Mouse (Mus musculus): Measurements from ENCODE around the gene Dirc2. TPM values are rescaled to one million over a fixed set of nuclear protein-coding genes. Genes with fewer than 3 reads are reported as not detected.

Gene Dirc2
- total RNA-seq, 1 experiment, result 30.4 TPM

- TF ChIP-seq CHD2 (IDR thresholded peaks at IDR 0.05; ENCODE audit: low read depth, low read length) (no peak), HCFC1 (IDR thresholded peaks at IDR 0.05; ENCODE audit: borderline replicate concordance, insufficient read depth, low read length) (no peak), ZC3H11A (IDR thresholded peaks at IDR 0.05; ENCODE audit: borderline replicate concordance, low read depth, low read length) (no peak), MAFK (IDR thresholded peaks at IDR 0.05; ENCODE audit: insufficient read depth, low read depth, low read length) (no peak), ZNF384 (IDR thresholded peaks at IDR 0.05; ENCODE audit: low read depth, low read length) (no peak)
- H3K4me1 ChIP-seq (ENCODE audit: control insufficient read depth in 2 of 2, insufficient read depth in 2 of 2, low read length in 2 of 2, poor library complexity in 1 of 2), result 0 out of 4 replicates have a peak, but pooled peaks cover 0 to 5% of the 10 kb centered on the region in 2 experiments
- H3K27ac ChIP-seq (ENCODE audit: insufficient read depth, low read depth, low read length, poor library complexity, severe bottlenecking), result no peak overlapping the region
- H3K36me3 ChIP-seq (ENCODE audit: control insufficient read depth, insufficient read depth, low read length, poor library complexity, severe bottlenecking), result no peaks in the 10 kb centered on the region
- DNase-seq (ENCODE audit: low read depth, low spot score), result no peak
- in situ Hi-C loops (cut with MboI; ENCODE audit: low sequenced_read_pairs in 2 of 2, unreplicated experiment in 2 of 2), result no loop called here
- H3K9ac ChIP-seq (ENCODE audit: insufficient read depth, low read depth, low read length, poor library complexity, severe bottlenecking), result no peak overlapping the region
- H3K9me3 ChIP-seq (ENCODE audit: control insufficient read depth, insufficient read depth, low read depth, low read length), result no peaks in the 10 kb centered on the region
- no peak overlapping the region for H3K4me3 ChIP-seq (ENCODE audit: insufficient read depth in 1 of 2, low read depth in 1 of 2, low read length in 2 of 2, poor library complexity in 1 of 2, severe bottlenecking in 1 of 2)
Observed at GRCm38 (mm10) chr16:35764941-35765340, 4.2 kb downstream of the Dirc2 start.

DNA sequence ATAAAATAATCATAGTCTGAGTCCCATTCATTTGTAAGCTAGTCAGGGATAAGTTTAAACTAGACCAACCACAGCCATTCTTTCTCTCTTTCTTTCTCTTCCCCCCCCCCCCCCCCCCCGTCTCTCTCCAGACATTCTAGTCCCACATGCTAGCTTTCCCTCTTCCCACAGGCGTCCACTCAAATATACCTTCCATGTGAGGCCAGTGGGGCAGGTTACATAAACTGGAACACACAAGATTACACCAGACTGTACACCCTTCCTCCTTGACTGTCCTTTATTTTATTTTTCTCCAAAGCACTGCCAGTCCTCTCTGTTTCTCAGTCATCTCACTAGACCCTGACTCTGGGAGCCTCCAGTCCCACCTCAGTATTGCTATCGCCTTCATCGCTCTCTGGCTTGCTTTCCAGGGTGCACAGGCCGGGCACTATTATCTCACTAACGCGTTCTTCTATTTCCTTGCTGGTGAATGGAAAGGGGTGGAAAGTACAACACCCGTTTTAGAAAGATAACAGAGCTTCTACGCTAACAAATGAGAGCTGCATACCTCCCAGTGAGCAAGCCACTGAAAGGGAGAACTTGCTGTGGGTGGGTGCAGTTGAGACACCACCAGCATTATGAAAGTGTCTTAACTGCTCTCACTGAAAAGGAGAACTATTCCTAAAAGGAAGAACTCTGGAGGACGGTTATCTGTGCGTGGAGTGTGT lies 5.4 kb downstream of the Dirc2 start:
- no peak overlapping the region for H3K27ac ChIP-seq (ENCODE audit: insufficient read depth, low read depth, low read length, poor library complexity, severe bottlenecking)

GRCm38 (mm10) chr16:35759401-35759800 lies 9.8 kb downstream of the Dirc2 start:
- TF ChIP-seq CHD2 (IDR thresholded peaks at IDR 0.05; ENCODE audit: low read depth, low read length) (no peak), ZNF384 (IDR thresholded peaks at IDR 0.05; ENCODE audit: low read depth, low read length) (no peak), MAFK (IDR thresholded peaks at IDR 0.05; ENCODE audit: insufficient read depth, low read depth, low read length) (no peak), HCFC1 (IDR thresholded peaks at IDR 0.05; ENCODE audit: borderline replicate concordance, insufficient read depth, low read length) (no peak), ZC3H11A (IDR thresholded peaks at IDR 0.05; ENCODE audit: borderline replicate concordance, low read depth, low read length) (no peak)
- in situ Hi-C loops (cut with MboI; ENCODE audit: low sequenced_read_pairs in 2 of 2, unreplicated experiment in 2 of 2), result no loop called here
- no peak for DNase-seq (ENCODE audit: low read depth, low spot score)
- H3K4me1 ChIP-seq (ENCODE audit: control insufficient read depth in 2 of 2, insufficient read depth in 2 of 2, low read length in 2 of 2, poor library complexity in 1 of 2), result peaks cover 2 to 3% of the 10 kb centered on the region in 2 experiments; a peak in 1 of 4 replicates
- no peaks in the 10 kb centered on the region for H3K9me3 ChIP-seq (ENCODE audit: control insufficient read depth, insufficient read depth, low read depth, low read length)
- H3K27ac ChIP-seq (ENCODE audit: insufficient read depth, low read depth, low read length, poor library complexity, severe bottlenecking), result no peak overlapping the region
- H3K36me3 ChIP-seq (ENCODE audit: control insufficient read depth, insufficient read depth, low read length, poor library complexity, severe bottlenecking), result no peaks in the 10 kb centered on the region
- no peak overlapping the region for H3K4me3 ChIP-seq (ENCODE audit: insufficient read depth in 1 of 2, low read depth in 1 of 2, low read length in 2 of 2, poor library complexity in 1 of 2, severe bottlenecking in 1 of 2)
- H3K9ac ChIP-seq (ENCODE audit: insufficient read depth, low read depth, low read length, poor library complexity, severe bottlenecking), result no peak overlapping the region

More for the DNA sequence above, 5.4 kb downstream of the Dirc2 start:
- in situ Hi-C loops (cut with MboI; ENCODE audit: low sequenced_read_pairs in 2 of 2, unreplicated experiment in 2 of 2), result no loop called here
- Histone ChIP-seq H3K9me3 (ENCODE audit: control insufficient read depth, insufficient read depth, low read depth, low read length) (no peaks in the 10 kb centered on the region), H3K36me3 (ENCODE audit: control insufficient read depth, insufficient read depth, low read length, poor library complexity, severe bottlenecking) (no peaks in the 10 kb centered on the region), H3K9ac (ENCODE audit: insufficient read depth, low read depth, low read length, poor library complexity, severe bottlenecking) (no peak overlapping the region), H3K4me1 (ENCODE audit: control insufficient read depth in 2 of 2, insufficient read depth in 2 of 2, low read length in 2 of 2, poor library complexity in 1 of 2) (peaks cover 2 to 3% of the 10 kb centered on the region in 2 experiments; a peak in 1 of 4 replicates), H3K4me3 (ENCODE audit: insufficient read depth in 1 of 2, low read depth in 1 of 2, low read length in 2 of 2, poor library complexity in 1 of 2, severe bottlenecking in 1 of 2) (no peak overlapping the region)
- no peak for TF ChIP-seq ZC3H11A (IDR thresholded peaks at IDR 0.05; ENCODE audit: borderline replicate concordance, low read depth, low read length)
- TF ChIP-seq CHD2 (IDR thresholded peaks at IDR 0.05; ENCODE audit: low read depth, low read length), result no peak
- TF ChIP-seq ZNF384 (IDR thresholded peaks at IDR 0.05; ENCODE audit: low read depth, low read length), result no peak
- TF ChIP-seq HCFC1 (IDR thresholded peaks at IDR 0.05; ENCODE audit: borderline replicate concordance, insufficient read depth, low read length), result no peak
- TF ChIP-seq MAFK (IDR thresholded peaks at IDR 0.05; ENCODE audit: insufficient read depth, low read depth, low read length), result no peak
- no peak for DNase-seq (ENCODE audit: low read depth, low spot score)

DNA sequence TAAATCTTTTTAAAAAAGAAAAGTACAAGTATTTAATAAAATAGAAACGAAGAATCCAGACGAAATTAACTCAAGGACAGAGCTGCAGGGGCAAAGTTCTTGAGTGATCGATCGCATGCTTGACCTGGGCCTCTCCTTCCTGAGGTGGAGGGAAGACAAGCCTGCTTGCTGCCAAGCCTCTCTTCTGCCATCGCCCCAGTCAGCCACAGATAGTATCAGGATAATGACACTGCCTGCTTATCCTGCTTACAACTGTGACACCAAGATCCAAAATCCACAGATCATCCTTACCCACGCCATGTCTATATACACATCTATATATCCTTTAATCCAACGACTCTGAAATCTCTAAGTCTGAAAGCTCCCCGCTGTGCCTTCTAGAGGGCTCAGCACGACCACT lies 12.5 kb downstream of the Dirc2 start:
- in situ Hi-C loops (cut with MboI; ENCODE audit: low sequenced_read_pairs in 2 of 2, unreplicated experiment in 2 of 2), result no loop called here
- no peaks in the 10 kb centered on the region for H3K36me3 ChIP-seq (ENCODE audit: control insufficient read depth, insufficient read depth, low read length, poor library complexity, severe bottlenecking)
- H3K4me1 ChIP-seq (ENCODE audit: control insufficient read depth in 2 of 2, insufficient read depth in 2 of 2, low read length in 2 of 2, poor library complexity in 1 of 2), result peaks cover 0 to 2% of the 10 kb centered on the region in 2 experiments; a peak in 1 of 4 replicates
- H3K27ac ChIP-seq (ENCODE audit: insufficient read depth, low read depth, low read length, poor library complexity, severe bottlenecking), result no peak overlapping the region
- no peaks in the 10 kb centered on the region for H3K9me3 ChIP-seq (ENCODE audit: control insufficient read depth, insufficient read depth, low read depth, low read length)
- no peak overlapping the region for H3K4me3 ChIP-seq (ENCODE audit: insufficient read depth in 1 of 2, low read depth in 1 of 2, low read length in 2 of 2, poor library complexity in 1 of 2, severe bottlenecking in 1 of 2)
- TF ChIP-seq MAFK (IDR thresholded peaks at IDR 0.05; ENCODE audit: insufficient read depth, low read depth, low read length), result no peak
- no peak for TF ChIP-seq CHD2 (IDR thresholded peaks at IDR 0.05; ENCODE audit: low read depth, low read length)
- TF ChIP-seq ZNF384 (IDR thresholded peaks at IDR 0.05; ENCODE audit: low read depth, low read length), result no peak
- no peak for TF ChIP-seq HCFC1 (IDR thresholded peaks at IDR 0.05; ENCODE audit: borderline replicate concordance, insufficient read depth, low read length)
- no peak for TF ChIP-seq ZC3H11A (IDR thresholded peaks at IDR 0.05; ENCODE audit: borderline replicate concordance, low read depth, low read length)
- no peak for DNase-seq (ENCODE audit: low read depth, low spot score)
- no peak overlapping the region for H3K9ac ChIP-seq (ENCODE audit: insufficient read depth, low read depth, low read length, poor library complexity, severe bottlenecking)

Measured in ES-E14 (cell line).